Mouse (Mus musculus) hindbrain, embryonic 15.5 days (tissue): ENCODE data around the gene A530016L24Rik. TPM values are rescaled to one million over a fixed set of nuclear protein-coding genes. Genes with fewer than 3 reads are reported as not detected.

ENCODE experiments used
- ATAC-seq: fragments of 200-750 bp; cut with Nextera tagmentation; 2 replicates; pipeline ENCODE4 v1.8.0; 2017; ENCODE audit warnings: low read depth, moderate number of reproducible peaks, moderate TSS enrichment; ENCODE audit not compliant: low FRiP score
- H3K27ac ChIP-seq: fragments of 300-500 bp; sonication (generic); replicated peaks from 2 replicates; pipeline ENCODE4 v1.5.1; 2015; ENCODE audit warnings: mild to moderate bottlenecking, inconsistent platforms
- H3K27me3 ChIP-seq: fragments of 300-500 bp; sonication (generic); 2 replicates; pipeline ENCODE4 v1.6.1; 2015; ENCODE audit warnings: control low read depth, inconsistent platforms
- H3K36me3 ChIP-seq: fragments of 300-500 bp; sonication (generic); 2 replicates; pipeline ENCODE4 v1.6.1; 2015; ENCODE audit warnings: control low read depth, inconsistent platforms
- H3K4me1 ChIP-seq: fragments of 300-500 bp; sonication (generic); replicated peaks from 2 replicates; pipeline ENCODE4 v1.6.1; 2015; ENCODE audit warnings: control low read depth, inconsistent platforms
- H3K4me2 ChIP-seq: fragments of 300-500 bp; sonication (generic); 2 replicates; pipeline ENCODE4 v1.6.1; 2015; ENCODE audit warnings: moderate library complexity, mild to moderate bottlenecking, inconsistent platforms
- H3K4me3 ChIP-seq: fragments of 300-500 bp; sonication (generic); 2 replicates; pipeline ENCODE4 v1.5.1; 2015; ENCODE audit warnings: mild to moderate bottlenecking, inconsistent platforms
- H3K9ac ChIP-seq: fragments of 300-500 bp; sonication (generic); 2 replicates; pipeline ENCODE4 v1.6.1; 2015; ENCODE audit warnings: inconsistent platforms
- H3K9me3 ChIP-seq: fragments of 300-500 bp; sonication (generic); 2 replicates; pipeline ENCODE4 v1.6.1; 2016; ENCODE audit warnings: control low read depth, inconsistent platforms
- WGBS: fragments of 180-500 bp; shearing (Covaris S2); methylation state at CpG from one replicate; pipeline ENCODE4 v1.1.7; 2015; 5-methylcytosine and 5-hydroxymethylcytosine counted together
- polyA plus RNA-seq: library from polyadenylated mRNA; unstranded; fragments of >200 nt; fragmentation: Nextera tagmentation; extraction: Ambion mirVana; gene quantifications from 2 replicates; pipeline ENCODE4 v1.2.1, GENCODE M21; 2015

Gene A530016L24Rik
- polyA plus RNA-seq, 1 experiment from 2014 or later = 0.18 TPM

DNA sequence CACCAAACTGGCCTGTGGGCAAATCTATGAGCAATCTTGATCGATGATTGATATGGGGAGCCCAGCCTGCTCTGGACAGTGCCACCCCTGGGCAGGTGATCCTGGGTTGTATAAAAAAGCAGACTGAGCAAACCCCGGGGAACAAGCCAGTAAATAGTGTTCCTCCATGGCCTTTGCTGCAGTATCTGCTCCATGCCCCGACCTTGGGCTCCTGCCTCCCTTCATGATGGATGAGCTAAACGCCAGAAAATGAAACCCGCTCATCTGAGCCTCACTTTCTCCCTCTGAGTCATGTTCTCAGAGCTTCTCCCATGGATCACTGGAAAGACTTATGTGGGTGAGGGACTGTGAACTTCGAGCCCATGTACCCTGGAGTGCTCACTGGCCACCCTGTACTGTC, 17.0 kb downstream of the A530016L24Rik start:
- Histone ChIP-seq H3K9me3 (no peaks in the 10 kb centered on the region), H3K27ac (no peak overlapping the region), H3K36me3 (no peaks in the 10 kb centered on the region), H3K4me3 (no peak overlapping the region), H3K27me3 (no peaks in the 10 kb centered on the region), H3K4me2 (no peak overlapping the region), H3K9ac (no peak overlapping the region), H3K4me1 (peaks cover 61% of the 10 kb centered on the region)
- no peak for ATAC-seq
- WGBS = 71% methylated on average over 6 of the region's 6 CpGs

DNA sequence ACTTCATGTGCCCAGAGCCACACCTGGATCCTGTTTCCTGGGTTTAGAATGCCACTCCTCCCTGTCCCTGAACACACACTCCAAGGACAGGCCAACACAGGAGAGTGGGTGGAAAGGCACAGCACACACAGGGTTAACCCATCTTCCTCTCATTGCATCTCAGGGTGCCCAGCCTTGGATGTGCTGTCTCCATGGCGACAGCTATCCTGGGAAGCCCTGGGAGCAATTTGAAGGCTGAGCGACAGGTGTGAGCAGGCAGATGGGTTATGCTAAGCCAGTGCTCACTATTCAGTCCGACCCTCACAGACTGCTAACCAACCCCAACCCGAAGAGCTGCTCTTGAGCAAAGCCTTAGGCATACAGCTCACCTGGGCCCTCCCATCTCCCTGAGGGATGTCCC, 18.0 kb downstream of the A530016L24Rik start:
- peak; percentile 54 for ATAC-seq
- Histone ChIP-seq H3K9ac (peak overlapping the region; percentile 11; the same call in 1 of the 2 replicates), H3K27me3 (no peaks in the 10 kb centered on the region), H3K4me2 (peak overlapping the region; percentile 34), H3K27ac (peak overlapping the region; percentile 69), H3K4me1 (peaks cover 61% of the 10 kb centered on the region), H3K9me3 (no peaks in the 10 kb centered on the region), H3K4me3 (no peak overlapping the region), H3K36me3 (no peaks in the 10 kb centered on the region)
- 15% methylated on average over 4 of the region's 4 CpGs for WGBS

DNA sequence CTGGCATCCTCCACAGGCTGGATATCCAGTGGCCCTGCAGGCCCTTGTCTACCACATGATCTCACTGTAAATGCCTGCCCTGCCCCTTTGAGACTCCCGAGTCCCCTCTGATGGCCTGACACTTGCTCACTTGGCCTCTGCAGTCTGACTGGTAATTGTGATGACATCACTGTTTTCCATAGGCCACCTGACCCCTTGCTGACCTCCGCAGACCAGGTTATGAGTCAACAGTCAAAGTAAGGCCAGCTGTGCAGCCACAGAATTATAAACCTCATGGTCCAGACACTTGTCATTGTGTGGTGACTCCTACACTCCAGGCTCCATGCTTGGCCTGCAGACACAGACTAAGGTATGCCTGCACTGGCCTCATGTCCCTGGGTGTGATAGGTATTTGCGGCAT, 18.7 kb downstream of the A530016L24Rik start:
- peak overlapping the region; percentile 11; the same call in 1 of the 2 replicates for H3K9ac ChIP-seq
- no peak for ATAC-seq
- no peak overlapping the region for H3K4me3 ChIP-seq
- peak overlapping the region; percentile 69 for H3K27ac ChIP-seq
- 0 out of 2 replicates have a peak, but pooled peaks cover under 1% of the 10 kb centered on the region for H3K27me3 ChIP-seq
- peak overlapping the region; percentile 34 for H3K4me2 ChIP-seq
- H3K4me1 ChIP-seq = peaks cover 57% of the 10 kb centered on the region
- WGBS = 77% methylated on average over 3 of the region's 3 CpGs
- H3K36me3 ChIP-seq = no peaks in the 10 kb centered on the region
- H3K9me3 ChIP-seq = no peaks in the 10 kb centered on the region

DNA sequence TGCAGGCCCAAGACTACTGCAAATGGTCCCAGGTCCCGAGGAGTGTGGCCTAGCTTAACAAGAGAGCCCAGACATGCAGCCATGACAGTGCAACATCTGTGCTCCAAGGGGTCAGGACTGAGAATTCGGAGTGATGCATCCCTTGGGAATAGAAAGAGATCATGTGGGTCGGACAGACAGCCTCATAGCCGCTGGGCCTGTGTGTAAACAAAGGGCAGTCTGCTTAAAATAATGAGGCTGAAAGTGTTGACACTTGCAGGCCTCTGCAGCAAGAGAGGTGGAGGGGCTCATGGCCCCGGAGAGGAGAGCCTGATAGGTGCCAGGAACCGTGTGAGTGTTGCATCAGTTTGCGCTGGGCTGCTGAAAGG, 21.1 kb downstream of the A530016L24Rik start:
- H3K4me3 ChIP-seq = peak overlapping the region; percentile 43
- H3K9ac ChIP-seq = peak overlapping the region; percentile 55
- 13% methylated on average over 7 of the region's 7 CpGs for WGBS
- no peaks in the 10 kb centered on the region for H3K9me3 ChIP-seq
- H3K4me1 ChIP-seq = peaks cover 61% of the 10 kb centered on the region
- H3K27ac ChIP-seq = peak overlapping the region; percentile 80
- ATAC-seq = no peak; the same call in 1 of the 2 replicates
- no peaks in the 10 kb centered on the region for H3K36me3 ChIP-seq
- H3K4me2 ChIP-seq = peak overlapping the region; percentile 71
- 0 out of 2 replicates have a peak, but pooled peaks cover 3% of the 10 kb centered on the region for H3K27me3 ChIP-seq

DNA sequence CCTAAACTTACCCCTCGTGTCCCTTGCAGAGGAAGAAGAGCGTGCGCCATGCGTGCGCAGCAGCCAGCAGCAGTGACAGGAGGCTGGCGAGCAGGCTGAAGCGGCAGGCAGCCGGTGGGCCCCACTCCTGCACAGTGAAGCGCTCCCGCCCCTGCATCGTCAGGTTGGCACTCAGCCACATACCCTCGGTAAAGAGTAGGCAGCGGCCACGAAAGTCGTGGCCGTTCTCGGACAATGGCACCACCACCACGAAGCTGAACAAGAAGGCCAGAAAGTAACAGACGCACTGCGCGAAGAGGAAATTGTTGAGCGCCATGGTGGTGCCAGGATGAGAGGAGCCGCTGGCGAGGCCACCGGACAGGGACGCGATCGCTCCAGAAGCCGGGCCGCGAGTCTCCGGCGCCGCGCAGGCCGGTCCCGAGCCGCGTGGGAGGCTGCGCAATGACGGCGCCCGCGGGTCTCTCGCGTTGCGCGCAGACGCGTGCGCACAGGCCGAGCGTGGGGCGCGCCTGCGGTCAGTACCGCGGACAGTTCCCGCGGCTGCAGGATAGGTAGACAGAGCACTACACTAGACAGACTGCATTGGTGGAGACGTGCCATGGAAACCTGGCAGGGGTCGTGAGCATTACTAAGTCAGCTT, 21.6 kb downstream of the A530016L24Rik start:
- Histone ChIP-seq H3K4me3 (peak overlapping the region; percentile 43), H3K27me3 (0 out of 2 replicates have a peak, but pooled peaks cover 3% of the 10 kb centered on the region), H3K9me3 (no peaks in the 10 kb centered on the region), H3K4me2 (peak overlapping the region; percentile 71), H3K4me1 (peaks cover 59% of the 10 kb centered on the region), H3K36me3 (no peaks in the 10 kb centered on the region), H3K9ac (peak overlapping the region; percentile 55), H3K27ac (peak overlapping the region; percentile 80)
- ATAC-seq = peak; percentile 86
- 1% methylated on average over 62 of the region's 62 CpGs for WGBS

DNA sequence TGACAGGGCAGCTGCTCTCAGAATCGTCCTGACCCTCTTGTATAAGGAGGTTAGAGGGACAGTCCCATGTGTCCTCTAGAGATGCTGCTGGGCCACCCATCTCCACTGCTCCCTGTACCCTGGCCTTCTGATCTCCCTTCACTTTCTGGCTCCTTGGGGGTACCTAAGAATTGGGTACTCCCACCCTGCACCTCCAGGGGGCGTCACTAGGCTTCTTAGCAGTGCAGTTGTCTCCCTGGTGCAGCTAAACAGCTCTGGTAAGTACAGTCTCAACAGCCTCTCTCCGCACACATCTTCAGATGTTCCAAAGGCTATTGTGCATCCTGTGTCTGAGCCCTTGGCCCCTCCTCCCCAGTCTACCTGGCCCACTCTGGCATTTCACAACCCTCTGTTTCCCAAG, 25.6 kb downstream of the A530016L24Rik start:
- no peak overlapping the region for H3K4me2 ChIP-seq
- 0 out of 2 replicates have a peak, but pooled peaks cover 3% of the 10 kb centered on the region for H3K27me3 ChIP-seq
- no peak overlapping the region for H3K27ac ChIP-seq
- H3K4me3 ChIP-seq = no peak overlapping the region
- ATAC-seq = no peak
- no peaks in the 10 kb centered on the region for H3K36me3 ChIP-seq
- H3K4me1 ChIP-seq = peaks cover 38% of the 10 kb centered on the region
- 44% methylated on average over 3 of the region's 3 CpGs for WGBS
- no peak overlapping the region for H3K9ac ChIP-seq
- H3K9me3 ChIP-seq = no peaks in the 10 kb centered on the region

DNA sequence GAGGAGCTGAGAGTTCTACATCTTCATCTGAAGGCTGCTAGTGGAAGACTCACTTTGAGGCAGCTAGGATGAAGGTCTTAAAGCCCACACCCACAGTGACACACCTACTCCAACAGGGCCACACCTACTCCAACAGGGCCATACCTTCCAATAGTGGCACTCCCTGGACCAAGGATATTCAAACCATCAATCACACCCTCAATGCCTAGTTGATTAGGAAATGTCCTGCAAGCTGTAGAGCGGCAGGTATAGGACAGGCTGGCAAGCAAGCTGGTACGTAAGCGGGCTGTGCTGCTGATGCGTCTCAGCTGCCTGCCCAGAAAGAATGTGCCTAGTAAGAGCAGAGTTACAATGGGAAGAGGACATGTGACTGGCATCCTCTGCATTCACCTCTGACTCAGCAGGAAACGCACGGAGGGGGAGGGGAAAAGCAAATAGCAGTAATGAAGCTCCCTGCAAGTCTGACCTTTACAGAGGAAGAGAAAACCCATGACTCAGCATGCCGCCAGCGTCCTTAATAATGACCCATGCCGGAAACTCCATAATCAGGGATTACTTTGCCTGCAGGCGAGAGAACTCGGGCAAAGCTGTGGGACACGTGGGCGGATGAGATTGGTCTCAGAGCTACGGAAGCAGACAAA, 27.6 kb downstream of the A530016L24Rik start, which contains the start of gene Tmem179:
Gene Tmem179 (minus strand): TSS at position 51 of the 641 bp plus-strand sequence.
- Histone ChIP-seq H3K27me3 (0 out of 2 replicates have a peak, but pooled peaks cover 3% of the 10 kb centered on the region), H3K27ac (no peak within 1 kb of the TSS), H3K4me3 (no peak within 1 kb of the TSS), H3K9me3 (no peaks in the 10 kb centered on the region), H3K9ac (no peak within 1 kb of the TSS), H3K4me1 (peaks cover 24% of the 10 kb centered on the region), H3K36me3 (no peaks in the 10 kb centered on the region), H3K4me2 (peak within 1 kb of the TSS; percentile 31)
- 12% methylated on average over 14 of the region's 14 CpGs for WGBS
- peak; percentile 46; the same call in 1 of the 2 replicates for ATAC-seq

DNA sequence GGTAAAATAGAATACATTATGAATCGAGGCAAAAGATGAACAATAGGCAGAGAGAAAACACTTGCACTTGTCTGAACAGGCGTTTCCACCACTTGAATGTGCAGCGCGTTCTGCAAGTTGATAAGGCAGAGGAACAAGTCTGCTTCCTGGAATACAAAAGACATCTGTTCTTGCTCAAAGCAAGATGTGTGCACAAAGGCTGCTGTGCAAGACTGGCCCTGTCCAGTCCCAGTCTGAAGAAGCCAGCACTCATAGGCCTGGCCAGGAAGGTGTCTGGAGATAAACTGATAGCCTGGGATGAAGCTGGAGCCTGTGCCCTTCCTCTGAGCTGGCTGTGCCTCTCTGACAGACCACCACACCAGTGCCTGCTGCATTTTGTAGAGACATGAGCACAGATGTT, 28.9 kb downstream of the A530016L24Rik start:
- H3K9me3 ChIP-seq = no peaks in the 10 kb centered on the region
- H3K27ac ChIP-seq = peak overlapping the region; percentile 47; the same call in 1 of the 2 replicates
- no peaks in the 10 kb centered on the region for H3K36me3 ChIP-seq
- WGBS = 38% methylated on average over 4 of the region's 4 CpGs
- H3K4me2 ChIP-seq = no peak overlapping the region
- peaks cover 24% of the 10 kb centered on the region for H3K4me1 ChIP-seq
- 0 out of 2 replicates have a peak, but pooled peaks cover 1% of the 10 kb centered on the region for H3K27me3 ChIP-seq
- H3K9ac ChIP-seq = no peak overlapping the region
- no peak for ATAC-seq
- H3K4me3 ChIP-seq = no peak overlapping the region

DNA sequence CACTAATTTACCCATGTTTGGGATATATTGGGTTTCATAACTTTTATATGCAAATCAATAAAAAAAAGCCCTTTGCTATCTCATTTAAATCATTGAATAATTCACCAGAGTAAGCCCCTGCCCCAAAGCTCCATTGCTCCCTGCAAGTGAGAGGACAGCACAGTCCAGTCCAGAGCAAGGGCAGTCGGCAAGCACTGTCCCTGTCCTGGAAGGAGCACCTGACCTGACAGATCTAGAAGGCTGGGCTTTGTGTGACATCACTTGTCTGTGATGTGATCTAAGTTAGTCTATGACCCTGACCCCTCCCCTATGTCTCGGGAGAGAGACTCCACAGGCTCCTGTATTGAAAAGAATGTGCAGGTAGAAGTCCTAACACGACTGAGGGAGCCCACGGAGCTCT, 44.5 kb downstream of the A530016L24Rik start:
- WGBS = 71% methylated on average over 4 of the region's 4 CpGs

DNA sequence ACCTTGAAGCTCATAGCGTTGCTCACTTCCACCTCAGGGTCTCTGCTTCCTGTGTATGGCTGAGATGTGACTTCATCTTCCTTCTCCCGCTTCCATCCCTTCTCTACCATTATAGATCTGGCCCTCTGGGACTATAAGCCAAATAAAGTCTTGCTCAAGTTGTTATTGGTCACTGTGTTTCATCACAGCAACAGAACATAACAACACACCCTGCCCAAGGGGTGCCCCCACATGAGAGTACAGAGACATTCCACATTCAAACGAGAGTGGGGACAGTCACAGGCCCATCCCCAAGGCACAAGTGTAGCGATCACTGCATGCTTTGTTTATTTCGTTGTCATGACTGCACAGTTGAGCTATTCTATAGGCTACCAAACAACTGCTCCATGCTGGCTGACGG, 48.0 kb downstream of the A530016L24Rik start:
- 70% methylated on average over 6 of the region's 6 CpGs for WGBS

More for the DNA sequence above, 44.5 kb downstream of the A530016L24Rik start:
- Histone ChIP-seq H3K4me3 (no peak overlapping the region), H3K4me1 (peaks cover 3% of the 10 kb centered on the region; the same call in 1 of the 2 replicates), H3K4me2 (no peak overlapping the region), H3K9me3 (no peaks in the 10 kb centered on the region), H3K9ac (no peak overlapping the region), H3K27ac (no peak overlapping the region), H3K36me3 (no peaks in the 10 kb centered on the region), H3K27me3 (peaks cover 7% of the 10 kb centered on the region; the same call in 1 of the 2 replicates)
- ATAC-seq = no peak

DNA sequence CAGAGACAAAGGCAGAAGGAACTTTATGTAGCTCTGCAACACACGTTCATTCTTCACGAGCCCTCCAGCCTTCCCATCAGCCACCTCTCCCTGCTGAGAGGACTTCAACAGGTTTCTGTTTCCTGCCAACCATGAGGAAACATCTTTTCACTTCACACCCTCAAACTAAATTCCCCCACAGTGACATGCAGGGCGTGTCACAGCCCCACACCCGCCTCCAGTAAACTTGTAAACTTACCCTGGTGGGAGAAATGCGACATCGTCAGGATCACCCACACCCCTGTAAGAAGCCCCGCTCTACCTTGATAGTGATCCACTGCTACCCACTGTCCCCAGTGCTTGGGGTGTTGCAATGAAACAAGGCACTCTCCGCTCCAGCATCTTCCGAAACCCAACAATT, 49.1 kb downstream of the A530016L24Rik start:
- peaks cover 7% of the 10 kb centered on the region; the same call in 1 of the 2 replicates for H3K27me3 ChIP-seq
- no peak overlapping the region for H3K9ac ChIP-seq
- H3K9me3 ChIP-seq = no peaks in the 10 kb centered on the region
- 90% methylated on average over 9 of the region's 9 CpGs for WGBS
- no peak overlapping the region for H3K4me3 ChIP-seq
- no peak overlapping the region for H3K4me2 ChIP-seq
- ATAC-seq = no peak
- peaks cover 27% of the 10 kb centered on the region for H3K4me1 ChIP-seq
- H3K36me3 ChIP-seq = no peaks in the 10 kb centered on the region
- no peak overlapping the region for H3K27ac ChIP-seq

More for the DNA sequence above, 48.0 kb downstream of the A530016L24Rik start:
- no peaks in the 10 kb centered on the region for H3K9me3 ChIP-seq
- H3K9ac ChIP-seq = no peak overlapping the region
- H3K4me3 ChIP-seq = no peak overlapping the region
- peaks cover 7% of the 10 kb centered on the region; the same call in 1 of the 2 replicates for H3K27me3 ChIP-seq
- H3K4me2 ChIP-seq = no peak overlapping the region
- no peaks in the 10 kb centered on the region for H3K36me3 ChIP-seq
- no peak overlapping the region for H3K27ac ChIP-seq
- H3K4me1 ChIP-seq = peaks cover 21% of the 10 kb centered on the region
- ATAC-seq = no peak

DNA sequence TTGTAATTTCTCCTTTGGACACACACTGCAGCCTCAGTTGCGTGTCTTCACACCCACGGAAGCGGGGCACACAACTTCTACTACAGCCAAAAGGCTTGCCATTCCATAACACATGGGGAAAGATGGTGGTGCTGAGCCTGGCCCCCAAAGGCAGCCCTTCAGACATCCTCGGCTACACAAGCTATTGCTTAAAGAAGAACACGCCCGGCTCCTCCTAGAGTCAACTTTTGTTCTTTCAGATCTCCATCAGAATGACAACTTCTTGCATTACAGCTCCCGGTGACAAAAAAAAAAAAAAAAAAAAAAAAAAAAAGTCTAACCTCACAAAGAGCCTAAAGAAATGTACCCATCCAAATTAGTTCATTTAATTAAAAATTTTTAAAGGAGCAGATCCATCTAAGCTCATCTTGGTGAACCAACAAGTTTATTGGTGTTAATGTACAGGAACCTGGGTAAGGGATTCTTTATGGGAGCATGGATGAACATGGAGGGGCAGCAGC, 50.3 kb downstream of the A530016L24Rik start:
- no peaks in the 10 kb centered on the region for H3K9me3 ChIP-seq
- ATAC-seq = no peak
- no peak overlapping the region for H3K4me2 ChIP-seq
- peaks cover 27% of the 10 kb centered on the region for H3K4me1 ChIP-seq
- no peak overlapping the region for H3K4me3 ChIP-seq
- H3K9ac ChIP-seq = no peak overlapping the region
- H3K27ac ChIP-seq = no peak overlapping the region
- H3K36me3 ChIP-seq = no peaks in the 10 kb centered on the region
- WGBS = 83% methylated on average over 7 of the region's 7 CpGs
- H3K27me3 ChIP-seq = peaks cover 12% of the 10 kb centered on the region; the same call in 1 of the 2 replicates
